Mouse (Mus musculus): ENCODE data around the gene Dph7. TPM values are rescaled to one million over a fixed set of nuclear protein-coding genes. Genes with fewer than 3 reads are reported as not detected.

The Dph7 gene
- total RNA-seq, 1 experiment from 2014 or later = 8.5 TPM

- no peak for DNase-seq
Measured at GRCm38 (mm10) chr2:24970386-24970785, 8.2 kb downstream of the Dph7 start.

- peak; percentile 44 for DNase-seq
Measured at GRCm38 (mm10) chr2:24974452-24974851, 12.3 kb downstream of the Dph7 start.

GRCm38 (mm10) chr2:24974906-24975703 is 12.9 kb downstream of the Dph7 start, which contains the start of gene Mrpl41:
Gene Mrpl41 (minus strand): TSS chr2:24975098.
- peak; percentile 99 for DNase-seq

- DNase-seq = peak; percentile 92
Measured at GRCm38 (mm10) chr2:24975704-24976297, 13.6 kb downstream of the Dph7 start, which contains the start of gene Pnpla7. Gene Pnpla7 (plus strand): TSS chr2:24976033.

GRCm38 (mm10) chr2:24976960-24977359 is 14.8 kb downstream of the Dph7 start:
- no peak for DNase-seq

- no peak for DNase-seq
Measured at GRCm38 (mm10) chr2:24987762-24988161, 25.6 kb downstream of the Dph7 start.

GRCm38 (mm10) chr2:24995332-24995731 is 33.1 kb downstream of the Dph7 start:
- DNase-seq = peak; percentile 41

- peak; percentile 88 for DNase-seq
Measured at GRCm38 (mm10) chr2:24996471-24996870, 34.3 kb downstream of the Dph7 start.

GRCm38 (mm10) chr2:25000544-25001235 is 38.5 kb downstream of the Dph7 start:
- DNase-seq = peak; percentile 70

GRCm38 (mm10) chr2:25003946-25004786 is 42.0 kb downstream of the Dph7 start:
- DNase-seq = no peak

- no peak for DNase-seq
Measured at GRCm38 (mm10) chr2:25006767-25007166, 44.6 kb downstream of the Dph7 start.

- DNase-seq = peak; percentile 19
Measured at GRCm38 (mm10) chr2:25008250-25008649, 46.0 kb downstream of the Dph7 start.

Small RNAs within 50 kb of the gene (microRNA-seq; reads per million reads assigned to microRNA genes)
- 0 reads per million in 2 experiments for gene Gm22875

Other genes starting within 250 kb of the Dph7 start
- 2.9 and 3.0 TPM in 2 replicates for gene Cacna1b, start 199.2 kb upstream of the Dph7 start, total RNA-seq (2021)
- gene Ehmt1, start 42.8 kb upstream of the Dph7 start, total RNA-seq (2021) = 57.0 and 66.9 TPM in 2 replicates
- gene Arrdc1, start 27.1 kb upstream of the Dph7 start, total RNA-seq (2021) = 11.5 and 22.2 TPM in 2 replicates
- gene Zmynd19, start 12.6 kb upstream of the Dph7 start, total RNA-seq (2021) = 24.5 and 25.9 TPM in 2 replicates
- gene Mrpl41, start 12.7 kb downstream of the Dph7 start, total RNA-seq (2021) = 85.7 and 89.8 TPM in 2 replicates
- gene Pnpla7, start 13.6 kb downstream of the Dph7 start, total RNA-seq (2021) = 34.2 and 38.3 TPM in 2 replicates
- 58.5 and 61.2 TPM in 2 replicates for gene Nsmf, start 92.0 kb downstream of the Dph7 start, total RNA-seq (2021)
- 1.3 and 7.7 TPM in 2 replicates for gene Entpd8, start 117.9 kb downstream of the Dph7 start, total RNA-seq (2021)
- gene Noxa1, start 132.7 kb downstream of the Dph7 start, total RNA-seq (2021) = not detected in 2 replicates
- 8.7 and 9.5 TPM in 2 replicates for gene Nrarp, start 218.4 kb downstream of the Dph7 start, total RNA-seq (2021)
- gene Tor4a, start 234.5 kb downstream of the Dph7 start, total RNA-seq (2021) = 13.9 and 21.3 TPM in 2 replicates
- 41.6 and 47.1 TPM in 2 replicates for gene Nelfb, start 249.1 kb downstream of the Dph7 start, total RNA-seq (2021)